Mouse (Mus musculus) thymus, adult 2 months (tissue): ENCODE results near the gene Exph5.

Experiments
- CTCF ChIP-seq: fragments of 200-500 bp; IDR thresholded peaks from 2 replicates; pipeline ENCODE4 v1.5.1; 2012; ENCODE audit warnings: mild to moderate bottlenecking, control low read depth, low read length, moderate library complexity, borderline replicate concordance; ENCODE audit not compliant: control insufficient read depth, poor library complexity, insufficient read depth; ENCODE audit errors: extremely low read depth
- POLR2A ChIP-seq: fragments of 200-500 bp; IDR thresholded peaks from 2 replicates; pipeline ENCODE4 v1.6.1; 2012; ENCODE audit warnings: mild to moderate bottlenecking, low read length, control low read depth, moderate library complexity; ENCODE audit not compliant: control insufficient read depth, poor library complexity, insufficient read depth; ENCODE audit errors: extremely low read depth

GRCm38 (mm10) chr9:53302415-53302814, 945 bp downstream of the Exph5 start:
- TF ChIP-seq CTCF = no peak
- TF ChIP-seq POLR2A = no peak
